Mouse (Mus musculus) v-Abl transformed pro-B cells (cell line): ENCODE measurements around the gene Snta1.

Experiments
- in situ Hi-C, 2 experiments: fragments of 400-800 bp; cut with MboI; formaldehyde crosslinking; loops; one replicate each; pipeline ENCODE4 v1.15.1; 2025; ENCODE audit not compliant: unreplicated experiment in 2 of 2

Gene Snta1

DNA sequence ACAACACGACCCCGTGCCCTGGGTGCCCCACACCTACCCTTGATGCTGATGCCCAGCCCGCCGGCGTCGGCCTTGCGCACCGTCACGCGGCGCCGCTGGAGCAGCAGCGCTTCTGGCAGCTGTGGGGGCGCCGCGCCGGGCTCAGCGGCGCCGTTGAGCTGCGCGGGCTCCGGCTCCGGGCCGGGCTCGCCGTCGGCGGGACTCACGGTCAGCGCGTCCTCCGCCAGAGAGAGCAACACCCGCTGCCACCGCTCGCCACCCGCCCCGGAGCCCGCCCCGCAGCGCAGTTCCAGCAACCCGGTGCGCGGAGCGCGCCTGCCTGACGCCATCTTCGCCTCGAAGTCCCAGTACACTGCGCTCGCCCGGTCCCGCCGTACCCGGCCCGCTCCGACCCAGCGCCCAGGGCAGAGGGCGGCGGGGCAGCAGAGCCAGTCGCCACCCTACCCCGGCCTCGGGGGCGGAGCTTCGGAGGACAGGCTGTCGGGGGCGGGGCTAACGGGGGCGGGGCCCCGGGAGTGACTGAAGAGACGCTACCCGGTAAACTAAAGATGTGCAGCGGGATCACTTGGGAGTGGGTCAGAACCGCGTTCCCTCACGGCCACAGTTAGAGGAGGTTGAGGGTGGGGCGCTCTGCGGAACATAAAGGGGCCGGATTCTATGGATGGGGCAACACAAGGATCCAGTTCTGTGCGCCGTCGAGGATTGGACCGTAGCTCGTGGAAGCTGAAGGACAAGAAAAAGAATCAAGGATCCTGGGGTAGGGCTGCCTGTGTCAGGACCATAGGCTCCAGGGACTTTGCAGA lies at the start of gene Snta1:
TSS of gene Snta1 (minus strand) at position 457 of the 803 bp plus-strand sequence.
- in situ Hi-C loops: loop anchor here (25.0 kb wide), 2 partner anchors 529 to 1354 kb away; partner anchors contain the start of gene Procr (in 1 of the 2)

DNA sequence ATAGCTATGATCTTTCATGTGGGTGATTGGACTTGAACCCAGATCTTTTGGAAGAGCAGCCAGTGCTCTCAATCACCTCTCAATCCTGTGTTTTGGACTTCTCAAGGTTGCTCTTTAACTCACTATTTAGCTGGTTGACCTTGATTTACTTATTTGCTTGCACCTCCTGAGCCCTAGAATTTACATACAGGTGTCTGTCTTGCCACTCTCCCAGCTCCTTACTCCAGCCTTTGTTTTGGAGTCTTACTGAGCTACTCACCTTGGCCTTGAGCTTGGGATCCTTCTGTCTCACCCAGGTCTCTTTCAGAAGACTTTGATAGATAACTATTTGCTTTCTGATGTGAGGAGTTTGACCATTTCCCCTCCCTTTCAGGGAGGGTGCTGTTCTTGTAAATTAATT lies 48.7 kb upstream of the Snta1 start:
- in situ Hi-C loops: no loop called here

DNA sequence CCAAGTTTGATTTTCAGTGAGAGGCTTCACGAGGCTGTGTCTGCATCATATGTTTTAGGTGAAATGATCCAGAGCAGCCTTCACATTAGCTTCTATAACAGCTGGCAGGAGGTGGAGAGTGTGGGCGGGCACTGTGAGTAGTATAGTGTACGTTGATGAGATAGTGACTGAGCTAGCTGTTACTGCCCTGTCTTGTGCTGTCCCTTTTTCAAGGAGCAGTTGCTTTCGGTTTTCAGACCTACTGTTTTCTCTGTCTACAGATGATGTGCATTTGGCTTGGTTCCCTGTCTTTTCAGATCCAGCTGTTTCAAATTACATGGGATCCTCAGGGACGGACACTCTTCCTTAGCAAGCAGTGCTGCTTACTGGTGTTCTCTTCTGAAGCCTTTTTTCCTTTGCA lies 47.9 kb upstream of the Snta1 start:
- in situ Hi-C loops: no loop called here

DNA sequence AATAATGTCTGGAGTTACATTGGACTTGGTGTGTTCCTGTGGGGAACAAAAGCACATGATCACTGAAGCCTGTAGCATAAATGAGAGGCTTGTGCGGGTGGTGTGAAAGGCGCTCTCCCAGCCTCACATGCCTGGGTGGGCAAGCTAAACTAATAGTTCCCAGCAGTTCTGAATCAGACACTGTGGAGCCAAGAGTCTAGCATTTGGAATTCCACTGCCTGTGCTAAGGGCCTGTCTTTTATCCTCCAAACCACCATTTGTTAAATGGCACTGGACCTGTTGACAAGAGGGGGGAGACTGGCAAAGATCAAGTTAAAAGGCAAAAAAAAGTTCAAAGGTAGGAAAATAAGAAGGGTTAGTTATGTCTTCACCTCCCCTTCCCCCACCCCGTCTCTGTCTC lies 46.7 kb upstream of the Snta1 start:
- in situ Hi-C loops: no loop called here

DNA sequence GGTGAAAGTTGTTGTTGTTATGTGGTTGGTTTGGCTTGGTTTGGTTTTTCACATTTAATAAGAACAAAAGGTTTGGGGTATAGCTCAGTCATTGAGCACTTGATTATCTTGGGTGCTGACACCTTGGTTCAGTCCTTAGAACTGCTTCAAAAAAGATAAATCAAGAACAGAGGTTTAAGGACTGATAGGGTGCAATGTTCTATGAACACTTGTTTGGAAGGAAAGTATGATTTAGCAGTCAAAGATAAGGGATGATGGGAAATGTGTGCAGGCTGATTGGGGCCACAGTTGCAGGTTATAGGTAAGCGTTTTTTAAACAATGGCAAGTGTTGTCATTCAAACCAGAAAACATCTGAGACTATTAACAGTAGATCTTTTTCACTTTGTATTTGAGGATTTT lies 46.2 kb upstream of the Snta1 start:
- in situ Hi-C loops: no loop called here

DNA sequence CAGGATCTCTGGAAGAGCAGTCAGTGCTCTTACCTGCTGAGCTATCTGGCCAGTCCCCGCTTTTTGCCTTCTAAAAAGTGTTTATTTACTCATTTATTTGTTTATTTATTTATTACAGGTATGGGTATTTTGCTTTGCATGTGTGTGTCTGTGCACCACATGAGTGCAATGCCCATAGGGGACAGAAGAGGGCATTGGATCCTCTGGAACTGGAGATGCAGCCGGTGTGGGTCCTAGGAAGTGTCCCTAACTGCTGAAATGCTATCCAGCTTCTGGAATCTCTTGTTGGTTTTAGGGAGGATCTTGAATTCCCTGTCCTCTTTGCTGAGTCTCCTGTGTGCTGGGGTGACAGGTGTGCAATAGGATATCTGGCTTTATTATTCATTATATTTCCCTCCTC lies 45.1 kb upstream of the Snta1 start:
- in situ Hi-C loops: no loop called here

DNA sequence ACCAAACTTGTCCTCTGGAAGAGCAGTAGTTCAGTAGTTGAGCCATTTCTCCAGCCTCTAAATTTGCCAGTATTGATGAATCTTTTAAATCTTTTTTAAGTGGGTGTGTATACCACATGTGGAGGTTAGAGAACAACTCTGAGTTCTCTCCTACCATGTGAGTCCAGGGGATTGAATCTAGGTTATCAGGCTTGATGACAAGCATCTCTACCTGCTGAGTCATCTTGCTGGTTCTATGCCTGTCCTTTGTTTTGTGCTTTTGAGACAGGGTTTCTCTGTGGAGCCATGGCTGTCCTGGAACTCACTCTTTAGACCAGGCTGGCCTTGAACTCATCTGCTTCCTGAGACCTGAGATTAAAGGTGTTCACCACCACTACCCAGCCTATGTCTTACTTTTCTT lies 40.7 kb upstream of the Snta1 start:
- in situ Hi-C loops: no loop called here

DNA sequence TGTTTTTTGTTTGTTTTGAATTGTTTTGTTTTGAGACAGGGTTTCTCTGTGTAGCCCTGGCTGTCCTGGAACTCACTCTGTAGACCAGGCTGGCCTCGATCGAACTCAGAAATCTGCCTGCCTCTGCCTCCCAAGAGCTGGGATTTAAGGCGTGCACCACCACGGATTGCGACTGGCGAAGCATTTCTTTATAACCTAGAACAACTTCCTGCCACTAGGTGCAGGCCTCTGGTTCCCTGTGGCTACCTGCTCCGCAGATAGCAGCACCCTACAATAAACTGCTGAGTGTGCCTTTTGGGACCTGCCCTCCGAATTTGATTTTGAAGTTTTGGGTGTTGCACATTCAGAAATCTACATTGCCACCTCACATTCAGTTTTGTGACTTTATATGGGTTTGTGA lies 39.9 kb upstream of the Snta1 start:
- in situ Hi-C loops: no loop called here

DNA sequence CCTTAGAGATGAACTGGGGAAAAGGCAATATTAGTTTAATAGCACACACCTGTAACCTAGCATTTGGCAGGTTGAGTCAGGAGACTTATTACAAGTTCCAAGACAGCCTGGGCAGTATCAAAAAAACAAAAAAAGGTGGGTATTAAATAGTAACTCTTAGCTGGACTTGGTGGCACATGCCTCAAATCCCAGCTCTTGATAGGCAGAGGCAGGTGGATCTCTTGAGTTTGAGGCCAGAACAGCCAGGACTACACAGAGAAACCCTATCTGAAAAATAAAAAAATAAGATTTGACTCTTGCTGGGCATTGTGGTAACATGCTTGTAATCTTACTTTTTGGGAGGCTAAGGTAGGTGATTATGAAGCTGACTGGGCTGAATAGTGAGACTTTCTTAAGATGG lies 32.6 kb upstream of the Snta1 start:
- in situ Hi-C loops: no loop called here

DNA sequence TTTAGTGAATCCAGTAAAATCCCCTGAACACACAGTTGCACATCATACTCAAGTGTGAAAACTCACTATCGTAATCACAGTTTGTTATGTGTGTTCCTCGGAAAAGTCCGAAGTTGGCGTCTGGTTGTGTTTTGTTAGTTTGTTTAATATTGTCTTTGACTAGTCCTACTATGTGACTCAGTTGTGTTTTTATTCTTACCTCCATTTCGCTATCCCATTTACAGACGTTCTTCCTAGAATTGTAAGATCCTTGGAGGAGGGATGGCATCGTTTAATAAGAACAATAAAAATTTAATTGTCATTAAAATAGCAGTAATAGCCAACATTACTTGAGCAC lies 29.3 kb upstream of the Snta1 start:
- in situ Hi-C loops: no loop called here

DNA sequence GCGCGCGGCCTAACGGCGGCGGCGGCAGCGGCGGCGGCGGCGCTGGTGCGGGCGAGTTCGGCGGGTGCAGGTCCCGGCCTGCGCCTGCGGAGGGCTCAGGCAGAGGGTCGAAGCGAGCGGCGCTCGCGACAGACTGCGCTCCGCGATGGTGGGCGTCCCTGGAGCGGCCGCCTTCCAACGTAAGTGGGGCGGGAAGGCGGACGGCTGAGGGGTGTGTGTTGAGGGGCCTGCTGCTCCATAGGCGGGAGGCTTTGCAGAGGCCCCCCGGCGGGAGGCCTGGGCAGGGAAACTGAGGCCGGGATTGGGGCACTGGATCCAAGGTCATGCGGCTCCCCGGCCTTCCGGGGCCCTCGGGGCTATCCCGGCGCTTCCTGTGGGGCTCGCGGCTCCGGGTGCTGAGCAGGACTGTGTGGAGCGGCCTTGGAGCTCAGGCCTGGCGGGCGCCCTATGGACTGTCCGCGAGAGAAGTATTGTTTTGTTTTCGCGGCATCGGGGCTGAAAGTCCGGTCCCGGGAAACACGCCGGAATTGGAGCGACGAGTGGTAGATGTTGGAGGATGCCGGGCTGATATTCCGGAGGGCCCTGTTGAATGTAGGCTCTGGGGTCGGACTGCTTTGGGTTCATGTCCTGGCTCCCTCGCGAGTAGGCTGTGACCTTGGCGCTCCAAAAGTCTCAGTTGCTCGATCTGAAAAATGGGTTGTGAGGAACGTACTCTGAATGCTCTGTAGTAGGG lies 28.7 kb upstream of the Snta1 start, which contains the start of gene Cbfa2t2:
TSS of gene Cbfa2t2 (plus strand) at position 24 of the 733 bp plus-strand sequence.
- in situ Hi-C loops: no loop called here

DNA sequence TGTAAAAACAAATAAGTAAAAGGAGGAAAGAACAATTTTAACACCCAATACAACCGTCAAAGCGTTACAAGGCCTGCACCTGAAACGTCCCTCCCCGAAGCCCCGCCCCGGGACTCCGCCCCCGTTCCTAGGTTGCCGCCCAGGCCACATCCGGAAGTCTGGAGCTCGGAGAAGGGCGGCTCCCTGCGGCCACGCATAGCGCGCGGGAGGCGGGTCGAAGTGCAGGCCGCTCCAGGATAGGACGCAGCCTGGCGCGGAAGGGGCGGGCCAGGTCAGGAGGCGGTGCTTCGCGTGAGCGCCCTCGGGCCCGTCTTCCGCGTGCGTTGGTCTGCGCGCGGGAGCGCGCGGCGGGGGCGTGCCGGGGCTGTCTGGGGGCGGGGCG lies 28.2 kb upstream of the Snta1 start:
- in situ Hi-C loops: no loop called here

DNA sequence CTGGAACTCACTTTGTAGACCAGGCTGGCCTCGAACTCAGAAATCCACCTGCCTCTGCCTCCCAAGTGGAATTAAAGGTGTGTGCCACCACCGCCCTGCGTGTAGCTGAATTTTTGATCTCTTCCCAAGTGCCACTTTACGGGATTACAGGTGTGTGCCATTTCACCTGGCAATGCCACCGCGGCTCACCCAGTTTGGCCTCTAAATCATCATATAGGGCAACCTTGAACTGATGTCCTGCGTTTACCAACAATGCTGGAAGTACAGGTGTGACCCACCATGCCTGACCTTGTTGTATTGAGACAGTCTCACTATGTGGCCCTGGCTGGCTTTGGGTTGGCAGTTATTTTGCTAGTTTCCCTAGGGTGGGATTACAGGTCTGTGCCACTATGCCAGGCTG lies 26.8 kb upstream of the Snta1 start:
- in situ Hi-C loops: no loop called here

DNA sequence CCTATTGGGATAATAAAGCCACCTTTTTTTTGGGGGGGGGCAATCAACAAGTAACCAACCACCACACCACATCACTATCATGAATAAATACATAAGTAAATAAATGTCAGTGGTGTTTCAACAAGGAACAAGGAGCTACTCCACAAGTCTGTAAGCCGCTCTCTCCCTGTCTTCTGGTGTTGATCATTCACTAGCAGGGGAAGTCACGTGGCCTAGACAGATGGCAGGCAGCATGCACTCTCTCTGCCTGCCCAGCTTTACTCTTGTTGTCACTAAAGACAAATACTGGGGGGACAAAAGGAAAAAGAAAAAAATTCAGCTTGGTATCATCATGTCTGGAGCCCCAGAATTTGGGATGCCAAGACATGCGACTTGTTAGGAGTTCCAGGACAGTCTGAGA lies 25.5 kb upstream of the Snta1 start:
- in situ Hi-C loops: no loop called here

DNA sequence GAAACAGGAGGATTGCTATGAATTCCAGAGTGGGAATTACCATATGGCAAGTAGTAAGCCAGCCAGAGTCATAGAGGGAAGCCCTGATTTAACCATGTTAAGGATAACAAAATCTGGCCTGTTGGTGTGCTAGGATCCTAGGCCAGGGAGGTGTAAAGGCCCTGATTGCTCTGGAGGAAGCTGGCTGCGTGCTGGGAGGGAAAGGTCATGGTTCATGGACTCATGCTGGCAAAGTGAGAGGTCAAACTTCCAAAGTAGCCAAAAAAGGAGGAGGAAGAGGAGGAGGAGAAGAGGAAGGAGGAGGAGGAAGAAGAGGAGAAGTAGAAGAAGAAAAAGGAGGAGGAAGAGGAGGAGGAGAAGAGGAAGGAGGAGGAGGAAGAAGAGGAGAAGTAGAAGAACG lies 24.8 kb upstream of the Snta1 start:
- in situ Hi-C loops: no loop called here

DNA sequence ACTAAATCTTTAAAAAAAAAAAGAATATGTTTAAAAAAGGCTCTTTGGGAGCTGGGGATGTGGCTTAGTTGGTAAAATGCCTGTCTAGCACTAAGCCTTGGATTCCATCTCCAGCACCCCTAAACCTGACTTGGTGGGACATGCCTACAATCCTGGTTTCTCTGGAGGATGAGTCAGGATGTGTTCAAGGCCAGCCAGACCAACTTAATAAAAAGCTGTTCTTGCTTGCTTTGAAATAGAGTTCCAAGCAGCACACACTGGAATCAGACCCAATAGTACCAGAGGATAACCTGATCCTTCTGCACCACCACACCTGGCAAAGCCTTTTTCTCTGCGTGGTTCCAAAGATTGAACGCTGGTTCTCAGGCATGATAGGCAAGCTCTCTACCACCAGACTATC lies 22.7 kb upstream of the Snta1 start:
- in situ Hi-C loops: no loop called here

DNA sequence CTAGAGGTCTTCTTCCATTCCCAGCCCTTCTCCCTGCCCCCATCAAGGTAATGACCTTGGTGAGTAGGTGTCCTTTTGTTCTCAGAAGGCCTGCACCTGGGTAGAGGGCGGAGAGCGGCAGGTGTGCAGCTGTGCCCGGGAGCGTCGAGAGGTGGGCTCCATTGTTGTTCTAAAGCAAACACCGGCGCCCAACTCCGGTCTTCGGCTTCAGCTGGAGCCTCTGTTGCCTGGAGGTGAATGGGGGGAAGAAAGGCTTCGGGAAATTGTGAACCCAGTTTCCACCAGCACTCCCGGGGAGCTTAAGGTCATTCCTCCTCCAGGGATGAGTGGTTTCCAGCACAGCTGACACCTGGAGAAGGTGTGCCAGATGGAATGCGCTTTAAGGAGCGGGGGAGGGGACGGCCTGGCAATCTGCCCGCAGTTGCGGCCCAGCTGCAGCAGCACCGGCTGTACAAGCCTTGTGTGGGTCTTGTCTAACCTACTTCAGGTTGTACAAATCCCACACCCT lies 20.0 kb upstream of the Snta1 start:
- in situ Hi-C loops: no loop called here

DNA sequence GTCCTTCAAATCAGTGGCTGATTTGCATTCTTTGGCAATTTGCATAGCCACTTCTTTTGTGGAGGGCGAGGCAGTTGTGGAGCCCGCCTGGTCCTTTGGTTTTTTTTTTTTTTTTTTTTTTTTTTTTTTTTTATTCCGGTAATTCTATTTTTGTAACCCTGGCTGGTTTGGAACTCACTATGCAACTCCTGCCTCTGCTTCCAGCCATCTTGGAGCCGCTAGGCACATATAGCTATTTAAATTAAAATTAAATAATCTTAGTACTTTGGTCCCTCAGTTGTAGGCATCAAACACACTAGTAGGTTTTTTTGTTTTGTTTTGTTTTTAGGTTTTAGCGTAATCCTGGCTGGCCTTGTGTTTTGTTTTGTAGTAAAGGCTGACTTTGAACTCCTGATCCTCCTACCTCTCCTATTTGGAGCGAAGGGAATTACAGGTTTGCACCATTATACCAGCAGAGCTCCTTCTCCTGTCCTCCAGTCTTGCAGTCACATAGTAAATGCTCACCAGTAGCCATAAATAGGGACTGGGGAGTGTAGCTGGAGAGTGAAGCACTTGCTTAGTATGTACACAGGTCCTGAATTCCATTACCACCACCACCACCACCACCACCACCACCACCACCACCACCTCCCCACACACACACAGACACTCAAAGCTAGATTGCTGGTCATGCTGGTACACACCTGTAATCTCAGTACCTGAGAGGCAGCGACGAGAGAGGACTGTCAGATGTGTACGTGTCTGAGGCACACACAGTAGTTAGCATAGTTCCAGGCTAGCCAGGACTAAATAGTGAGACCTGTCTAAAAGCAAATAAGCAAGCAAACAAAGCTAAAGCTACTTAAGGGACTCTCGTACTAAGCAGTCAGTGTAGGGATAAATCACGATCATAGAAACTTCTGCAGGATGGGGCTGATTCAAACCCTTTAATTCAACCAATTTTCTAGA lies 19.3 kb upstream of the Snta1 start:
- in situ Hi-C loops: no loop called here

DNA sequence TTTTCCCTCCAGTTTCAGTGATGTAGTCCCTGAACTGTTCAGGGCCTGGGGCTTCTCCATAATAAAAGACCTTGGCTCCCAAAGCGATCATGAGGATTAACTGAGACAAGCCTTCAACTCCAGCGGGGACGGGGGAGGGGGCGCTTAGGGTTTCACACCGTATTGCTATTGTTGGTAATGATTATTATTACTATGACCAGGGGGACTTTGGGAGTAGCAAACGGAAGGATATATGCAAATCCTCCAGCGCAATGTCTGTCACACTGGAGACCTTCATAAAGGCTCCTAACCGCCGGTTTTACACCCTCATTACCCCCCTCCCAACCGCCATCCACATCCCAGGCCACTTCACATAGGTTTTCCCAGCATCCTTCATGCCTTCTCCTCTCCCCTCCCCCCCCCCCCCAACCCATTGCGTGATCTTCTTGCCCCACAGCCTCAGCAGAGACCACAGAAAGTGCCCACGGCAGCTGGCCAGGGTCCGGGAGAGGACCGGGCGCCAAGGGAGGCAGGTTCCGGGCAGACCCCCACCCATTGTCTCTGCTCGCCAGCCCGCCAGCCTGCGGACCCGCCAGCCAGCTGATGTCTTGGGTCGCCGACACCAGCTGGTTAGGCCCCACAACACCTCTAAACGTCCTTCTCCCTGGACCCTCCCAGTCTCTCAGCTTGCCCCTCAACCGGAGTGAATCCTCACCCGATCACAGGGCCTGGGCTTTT lies 18.4 kb upstream of the Snta1 start:
- in situ Hi-C loops: no loop called here

DNA sequence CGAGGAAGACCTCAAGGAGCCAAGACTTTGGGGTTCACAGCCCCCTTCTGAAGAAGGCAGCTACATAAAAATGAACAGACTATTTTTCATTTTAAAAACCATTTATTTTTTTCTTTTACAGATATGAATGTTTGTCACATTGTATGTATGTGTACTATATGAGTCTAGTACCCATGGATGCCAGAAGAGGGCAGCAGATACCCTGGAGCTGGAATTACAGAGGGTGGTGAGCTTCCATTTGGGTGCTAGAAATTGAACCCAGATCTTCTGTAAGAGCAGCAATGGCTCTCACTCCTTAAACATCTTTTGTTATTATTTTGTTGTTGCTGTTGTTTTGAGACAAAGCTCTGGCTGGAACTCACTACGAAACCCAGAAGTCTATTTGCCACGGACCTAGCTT lies 17.6 kb upstream of the Snta1 start:
- in situ Hi-C loops: no loop called here
